Mouse (Mus musculus) lung, embryonic 15.5 days (tissue): ENCODE data around the gene Pgm2. TPM values are rescaled to one million over a fixed set of nuclear protein-coding genes. Genes with fewer than 3 reads are reported as not detected.
A peak's percentile ranks its signal among the peaks of the same experiment; 100 is the strongest.

Experiments used
- ATAC-seq: fragments of 200-750 bp; cut with Nextera tagmentation; 2 replicates; pipeline ENCODE4 v1.8.0; 2017; ENCODE audit warnings: moderate number of reproducible peaks, borderline replicate concordance; ENCODE audit not compliant: low FRiP score, low TSS enrichment; ENCODE audit errors: extremely low read depth
- H3K27ac ChIP-seq: fragments of 300-500 bp; sonication (generic); 2 replicates; pipeline ENCODE4 v1.5.1; 2015; ENCODE audit warnings: moderate library complexity, mild to moderate bottlenecking, inconsistent platforms
- H3K27me3 ChIP-seq: fragments of 300-500 bp; sonication (generic); 2 replicates; pipeline ENCODE4 v1.6.1; 2015; ENCODE audit warnings: inconsistent platforms
- H3K36me3 ChIP-seq: fragments of 300-500 bp; sonication (generic); 2 replicates; pipeline ENCODE4 v1.6.1; 2015; ENCODE audit warnings: inconsistent platforms
- H3K4me1 ChIP-seq: fragments of 300-500 bp; sonication (generic); 2 replicates; pipeline ENCODE4 v1.6.1; 2015; ENCODE audit warnings: inconsistent platforms
- H3K4me2 ChIP-seq: fragments of 300-500 bp; sonication (generic); 2 replicates; pipeline ENCODE4 v1.6.1; 2015; ENCODE audit warnings: inconsistent platforms, mild to moderate bottlenecking, moderate library complexity
- H3K4me3 ChIP-seq: fragments of 300-500 bp; sonication (generic); 2 replicates; pipeline ENCODE4 v1.5.1; 2015; ENCODE audit warnings: mild to moderate bottlenecking, inconsistent platforms
- H3K9ac ChIP-seq: fragments of 300-500 bp; sonication (generic); 2 replicates; pipeline ENCODE4 v1.6.1; 2015; ENCODE audit warnings: inconsistent platforms
- H3K9me3 ChIP-seq: fragments of 300-500 bp; sonication (generic); 2 replicates; pipeline ENCODE4 v1.6.1; 2016; ENCODE audit warnings: inconsistent platforms
- WGBS: fragments of 180-500 bp; shearing (Covaris S2); methylation state at CpG from one replicate; pipeline ENCODE4 v1.1.7; 2015; 5-methylcytosine and 5-hydroxymethylcytosine counted together
- polyA plus RNA-seq: library from polyadenylated mRNA; unstranded; fragments of >200 nt; fragmentation: Nextera tagmentation; extraction: Ambion mirVana; gene quantifications from 2 replicates; pipeline ENCODE4 v1.2.1, GENCODE M21; 2015

The Pgm2 gene
- polyA plus RNA-seq, 1 experiment from 2014 or later = 41.9 TPM

GRCm38 (mm10) chr5:64153319-64153718 lies 60.6 kb downstream of the Pgm2 start:
- Histone ChIP-seq H3K36me3 (no peaks in the 10 kb centered on the region), H3K27ac (no peak overlapping the region), H3K27me3 (peaks cover 2% of the 10 kb centered on the region), H3K4me3 (no peak overlapping the region), H3K9ac (no peak overlapping the region), H3K4me1 (peaks cover 23% of the 10 kb centered on the region), H3K4me2 (no peak overlapping the region), H3K9me3 (no peaks in the 10 kb centered on the region)
- WGBS = 74% methylated on average over 1 of the region's 1 CpGs
- no peak for ATAC-seq

DNA sequence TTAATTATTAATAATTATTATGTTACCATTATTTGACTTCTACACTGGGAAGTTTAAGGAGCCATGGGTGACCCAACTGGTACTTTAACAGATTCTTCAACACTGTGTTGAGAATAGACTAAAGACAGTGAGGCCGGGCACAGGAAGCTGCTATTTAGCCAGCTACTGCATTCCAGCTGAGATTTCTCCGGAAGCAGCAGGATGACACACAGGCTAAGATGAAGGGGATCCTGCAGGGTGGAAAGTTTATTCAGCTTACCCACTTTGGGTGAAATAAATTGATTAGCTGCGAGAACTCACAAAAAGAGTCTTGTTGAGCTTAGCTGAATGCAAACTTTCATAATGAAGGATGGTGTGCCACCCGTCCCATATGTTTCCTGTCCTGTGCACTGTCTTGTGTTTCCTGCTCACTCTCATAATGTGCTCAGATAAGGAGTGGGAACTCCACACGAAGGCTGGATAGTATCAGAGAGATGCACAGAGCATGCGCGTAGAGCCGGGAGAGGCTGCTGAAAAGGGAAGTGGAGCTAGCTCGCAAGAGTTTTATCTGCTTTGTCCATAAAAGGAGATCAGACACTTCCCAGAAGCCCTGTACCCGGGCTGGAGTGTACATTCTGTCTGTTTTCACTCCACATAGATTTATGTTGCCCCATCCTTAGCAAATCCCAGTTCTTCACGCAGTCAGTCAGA lies 63.3 kb downstream of the Pgm2 start, which contains the start of gene Tbc1d1:
Gene Tbc1d1, plus strand, starts transcription at position 445 of the 690 bp plus-strand sequence.
- peak within 1 kb of the TSS; percentile 99 for H3K4me2 ChIP-seq
- H3K4me1 ChIP-seq = peaks cover 25% of the 10 kb centered on the region
- H3K27ac ChIP-seq = peak within 1 kb of the TSS; percentile 89
- WGBS = 13% methylated on average over 11 of the region's 11 CpGs
- H3K4me3 ChIP-seq = peak within 1 kb of the TSS; percentile 19
- no peaks in the 10 kb centered on the region for H3K9me3 ChIP-seq
- ATAC-seq = peak; percentile 95
- H3K36me3 ChIP-seq = no peaks in the 10 kb centered on the region
- peaks cover 7% of the 10 kb centered on the region for H3K27me3 ChIP-seq
- H3K9ac ChIP-seq = peak within 1 kb of the TSS; percentile 3; the same call in 1 of the 2 replicates

DNA sequence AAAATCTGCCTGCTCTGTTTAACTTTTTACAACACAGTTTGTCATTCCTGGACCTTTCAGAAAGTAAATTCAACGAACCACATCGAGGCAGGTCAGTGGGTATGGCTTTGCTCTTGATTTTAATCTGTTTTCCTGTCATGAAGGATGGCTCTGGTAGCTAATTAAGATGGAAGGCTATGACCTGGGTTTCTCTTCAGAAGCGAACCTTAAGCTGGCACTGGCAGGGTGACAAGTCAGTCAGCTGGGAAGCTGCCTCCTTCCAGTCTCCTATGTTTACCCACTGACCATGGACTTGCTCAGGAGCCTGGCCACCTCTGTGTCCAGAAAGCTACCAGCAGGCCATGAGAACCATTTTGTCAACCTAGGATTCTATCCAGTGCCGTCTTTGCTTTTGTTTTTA lies 63.8 kb downstream of the Pgm2 start:
- 13% methylated on average over 4 of the region's 4 CpGs for WGBS
- Histone ChIP-seq H3K4me1 (peaks cover 31% of the 10 kb centered on the region), H3K27ac (peak overlapping the region; percentile 89), H3K36me3 (no peaks in the 10 kb centered on the region), H3K9ac (peak overlapping the region; percentile 3; the same call in 1 of the 2 replicates), H3K4me2 (peak overlapping the region; percentile 99), H3K9me3 (no peaks in the 10 kb centered on the region), H3K4me3 (peak overlapping the region; percentile 19), H3K27me3 (peaks cover 7% of the 10 kb centered on the region)
- no peak for ATAC-seq

GRCm38 (mm10) chr5:64157926-64158325 lies 65.2 kb downstream of the Pgm2 start:
- peak overlapping the region; percentile 29; the same call in 1 of the 2 replicates for H3K27ac ChIP-seq
- peaks cover 7% of the 10 kb centered on the region for H3K27me3 ChIP-seq
- H3K9me3 ChIP-seq = no peaks in the 10 kb centered on the region
- H3K4me2 ChIP-seq = peak overlapping the region; percentile 99
- peak overlapping the region; percentile 13; the same call in 1 of the 2 replicates for H3K4me3 ChIP-seq
- no peaks in the 10 kb centered on the region for H3K36me3 ChIP-seq
- peaks cover 34% of the 10 kb centered on the region for H3K4me1 ChIP-seq
- WGBS = 44% methylated on average over 1 of the region's 1 CpGs
- ATAC-seq = no peak
- no peak overlapping the region; the same call in 1 of the 2 replicates for H3K9ac ChIP-seq

GRCm38 (mm10) chr5:64158501-64158900 lies 65.8 kb downstream of the Pgm2 start:
- Histone ChIP-seq H3K27ac (peak overlapping the region; percentile 26; the same call in 1 of the 2 replicates), H3K4me1 (peaks cover 34% of the 10 kb centered on the region)

DNA sequence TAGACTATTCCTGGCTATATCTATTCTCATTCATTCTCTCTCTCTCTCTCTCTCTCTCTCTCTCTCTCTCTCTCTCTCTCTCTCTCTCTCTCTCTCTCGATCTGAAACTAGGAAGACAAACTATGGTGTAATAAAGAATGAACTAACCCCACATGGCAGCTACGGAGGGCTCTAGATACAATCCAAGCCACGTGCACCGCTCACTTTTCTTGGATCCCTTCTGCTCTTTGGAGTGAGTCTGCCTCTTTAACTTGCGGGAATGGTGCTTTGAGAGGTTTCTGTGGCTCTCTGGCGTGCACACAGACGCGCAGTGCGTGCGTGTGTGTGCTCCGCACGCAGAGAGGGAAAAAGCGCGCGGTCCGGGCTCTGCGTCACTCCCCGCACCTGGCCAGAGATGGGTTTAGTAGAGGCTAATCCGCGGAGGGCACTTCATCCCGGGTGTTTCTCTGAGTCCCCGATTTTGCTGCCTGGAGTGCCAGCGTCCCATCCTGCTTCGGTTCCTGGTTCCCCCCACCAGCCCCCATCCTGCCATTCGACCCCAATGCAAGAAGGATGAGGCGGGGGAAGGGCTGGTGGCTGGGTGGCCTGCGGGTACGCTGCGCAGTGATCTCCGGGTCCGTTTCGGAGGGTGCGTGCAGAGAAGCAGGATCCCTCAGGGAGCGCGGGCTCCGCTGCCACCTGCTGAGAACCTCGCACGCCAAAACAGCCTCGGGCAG lies 66.5 kb downstream of the Pgm2 start:
- no peak for ATAC-seq
- peak overlapping the region; percentile 99 for H3K4me2 ChIP-seq
- peak overlapping the region; percentile 56 for H3K27ac ChIP-seq
- H3K4me3 ChIP-seq = peak overlapping the region; percentile 70
- peaks cover 34% of the 10 kb centered on the region for H3K4me1 ChIP-seq
- peak overlapping the region; percentile 70 for H3K9ac ChIP-seq
- under 1% methylated on average over 39 of the region's 39 CpGs for WGBS
- H3K27me3 ChIP-seq = peaks cover 7% of the 10 kb centered on the region
- no peaks in the 10 kb centered on the region for H3K9me3 ChIP-seq
- H3K36me3 ChIP-seq = no peaks in the 10 kb centered on the region

More at GRCm38 (mm10) chr5:64158501-64158900, 65.8 kb downstream of the Pgm2 start:
- H3K9ac ChIP-seq = no peak overlapping the region
- 31% methylated on average over 4 of the region's 4 CpGs for WGBS
- peak overlapping the region; percentile 99 for H3K4me2 ChIP-seq
- no peaks in the 10 kb centered on the region for H3K36me3 ChIP-seq
- H3K9me3 ChIP-seq = no peaks in the 10 kb centered on the region
- ATAC-seq = no peak
- peaks cover 7% of the 10 kb centered on the region for H3K27me3 ChIP-seq
- H3K4me3 ChIP-seq = peak overlapping the region; percentile 70; the same call in 1 of the 2 replicates

- Histone ChIP-seq H3K9me3 (no peaks in the 10 kb centered on the region), H3K4me3 (peak overlapping the region; percentile 70), H3K4me2 (peak overlapping the region; percentile 99), H3K36me3 (no peaks in the 10 kb centered on the region), H3K4me1 (peaks cover 34% of the 10 kb centered on the region), H3K27me3 (peaks cover 7% of the 10 kb centered on the region), H3K9ac (peak overlapping the region; percentile 70), H3K27ac (peak overlapping the region; percentile 56)
- ATAC-seq = peak; percentile 20; the same call in 1 of the 2 replicates
- under 1% methylated on average over 60 of the region's 63 CpGs for WGBS
Measured at GRCm38 (mm10) chr5:64159781-64160704, 67.3 kb downstream of the Pgm2 start.

DNA sequence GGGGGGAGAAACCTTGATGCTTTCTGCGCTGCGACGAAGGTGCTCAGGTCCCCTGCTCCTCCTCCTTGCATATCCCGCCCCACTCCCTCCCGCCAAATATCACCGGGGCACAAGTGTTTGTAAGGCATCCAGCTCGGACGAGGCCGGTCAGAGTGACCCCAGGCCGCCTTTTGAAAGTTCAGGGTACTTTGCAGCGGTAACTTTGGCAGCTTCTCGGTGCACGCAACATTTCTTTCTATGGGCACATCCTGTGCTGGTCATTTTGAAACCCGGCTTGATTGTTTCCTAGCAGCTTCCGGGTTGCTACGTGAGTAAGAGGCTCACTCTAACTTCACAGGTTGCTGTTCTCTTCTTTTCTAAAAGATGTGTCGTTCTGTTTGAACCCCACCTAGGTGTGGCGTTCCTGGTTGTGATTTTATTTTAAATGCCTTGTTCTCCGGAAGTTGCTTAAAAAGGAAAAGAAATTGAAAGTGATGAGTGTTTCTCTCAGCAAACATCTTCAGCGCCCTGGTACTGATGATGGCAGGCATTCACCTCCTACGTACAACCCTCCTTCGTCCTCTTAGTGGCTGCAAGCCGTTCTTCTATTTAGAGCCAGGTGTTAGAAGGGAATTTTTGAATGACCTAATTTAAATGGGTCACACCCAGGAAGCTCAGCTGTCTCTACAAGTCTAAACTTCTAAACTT lies 68.1 kb downstream of the Pgm2 start:
- H3K27ac ChIP-seq = no peak overlapping the region
- under 1% methylated on average over 23 of the region's 23 CpGs for WGBS
- H3K36me3 ChIP-seq = no peaks in the 10 kb centered on the region
- peak overlapping the region; percentile 99 for H3K4me2 ChIP-seq
- ATAC-seq = no peak
- peak overlapping the region; percentile 70 for H3K4me3 ChIP-seq
- H3K4me1 ChIP-seq = peaks cover 29% of the 10 kb centered on the region
- H3K9ac ChIP-seq = peak overlapping the region; percentile 70
- peaks cover 7% of the 10 kb centered on the region for H3K27me3 ChIP-seq
- H3K9me3 ChIP-seq = no peaks in the 10 kb centered on the region

- H3K27ac ChIP-seq = no peak overlapping the region
- H3K4me2 ChIP-seq = peak overlapping the region; percentile 99
- no peak overlapping the region for H3K9ac ChIP-seq
- H3K9me3 ChIP-seq = no peaks in the 10 kb centered on the region
- 42% methylated on average over 3 of the region's 3 CpGs for WGBS
- no peaks in the 10 kb centered on the region for H3K36me3 ChIP-seq
- no peak overlapping the region for H3K4me3 ChIP-seq
- H3K4me1 ChIP-seq = peaks cover 29% of the 10 kb centered on the region
- peaks cover 7% of the 10 kb centered on the region for H3K27me3 ChIP-seq
- ATAC-seq = no peak
Measured at GRCm38 (mm10) chr5:64161917-64162316, 69.2 kb downstream of the Pgm2 start.

- Histone ChIP-seq H3K9me3 (no peaks in the 10 kb centered on the region), H3K36me3 (no peaks in the 10 kb centered on the region), H3K4me1 (peaks cover 23% of the 10 kb centered on the region), H3K4me3 (no peak overlapping the region), H3K27ac (no peak overlapping the region), H3K9ac (no peak overlapping the region), H3K27me3 (peaks cover 7% of the 10 kb centered on the region), H3K4me2 (no peak overlapping the region)
- 87% methylated on average over 5 of the region's 5 CpGs for whole genome bisulfite sequencing
- ATAC-seq = no peak
Measured at GRCm38 (mm10) chr5:64162582-64162981, 69.8 kb downstream of the Pgm2 start.

GRCm38 (mm10) chr5:64164414-64164813 lies 71.7 kb downstream of the Pgm2 start:
- no peak for ATAC-seq
- no peaks in the 10 kb centered on the region for H3K36me3 ChIP-seq
- no peaks in the 10 kb centered on the region for H3K27me3 ChIP-seq
- peaks cover 10% of the 10 kb centered on the region for H3K4me1 ChIP-seq
- 82% methylated on average over 3 of the region's 3 CpGs for WGBS
- H3K9me3 ChIP-seq = no peaks in the 10 kb centered on the region
- no peak overlapping the region for H3K4me3 ChIP-seq
- no peak overlapping the region for H3K4me2 ChIP-seq
- no peak overlapping the region for H3K27ac ChIP-seq
- no peak overlapping the region for H3K9ac ChIP-seq
